ENCODE assay signal across 8 mouse cellular contexts in genomic region chr11:5955546-5956276, GRCm38 (mm10). TPM values are rescaled to one million over a fixed set of nuclear protein-coding genes. Genes with fewer than 3 reads are reported as not detected.
DNase-seq lines count a peak whose midpoint lies in the region; ATAC-seq lines count a peak whose summit lies in the region.

TSS of gene Ykt6 (plus strand) at chr11:5955693.

- no peaks in the 10 kb centered on the region for H3K4me1 ChIP-seq in hindbrain, embryonic 11.5 days (replicated peaks; ENCODE audit: control insufficient read depth, insufficient read depth, low read length)

- H3K36me3 ChIP-seq in hindbrain, embryonic 11.5 days (ENCODE audit: control insufficient read depth, insufficient read depth, low read length), result no peaks in the 10 kb centered on the region

- peak within 1 kb of the TSS; percentile 88 for H3K27ac ChIP-seq in hindbrain, embryonic 11.5 days (ENCODE audit: low read depth, low read length)

- WGBS in hindbrain, embryonic 11.5 days, result under 1% methylated on average over 68 of the region's 71 CpGs

- H3K4me3 ChIP-seq in hindbrain, embryonic 11.5 days (ENCODE audit: low read depth, low read length), result peak within 1 kb of the TSS; percentile 92

- peak; percentile 95 for ATAC-seq in hindbrain, embryonic 11.5 days (ENCODE audit: low FRiP score)

- peak within 1 kb of the TSS; percentile 81 for H3K4me2 ChIP-seq in hindbrain, embryonic 11.5 days (replicated peaks; ENCODE audit: low read depth, low read length)

- DNase-seq in Muller cell, postnatal 12 days (ENCODE audit: inconsistent ontology term), result peak; percentile 97
- DNase-seq in cerebellum, adult 9-11 months, result peak; percentile 96
- DNase-seq in frontal cortex, adult 2 months (ENCODE audit: extremely low spot score in 1 of 2, low spot score in 1 of 2), result peak; percentile 87 to 96
- peak; percentile 99 for DNase-seq in hindbrain, embryonic 11.5 days (ENCODE audit: low spot score)
- peak; percentile 91 to 95 for DNase-seq in layer of hippocampus, postnatal 10 days (ENCODE audit: low spot score in 2 of 2)
- DNase-seq in lung, postnatal 10 days, result peak; percentile 98
- DNase-seq in ovary, postnatal 36 days (ENCODE audit: low spot score), result peak; percentile 97
- DNase-seq in thymus, postnatal 25 days, result peak; percentile 93

- H3K9me3 ChIP-seq in hindbrain, embryonic 11.5 days (ENCODE audit: control insufficient read depth, low read length), result no peaks in the 10 kb centered on the region

- no peaks in the 10 kb centered on the region for H3K27me3 ChIP-seq in hindbrain, embryonic 11.5 days (ENCODE audit: control insufficient read depth, insufficient read depth, low read length)

- peak within 1 kb of the TSS; percentile 92 for H3K9ac ChIP-seq in hindbrain, embryonic 11.5 days (ENCODE audit: low read depth, low read length)

RNA-seq across cellular contexts. Expression of gene Ykt6, which starts in this region (rescaled TPM):
- 61.1 and 61.9 TPM in 2 replicates for polyA plus RNA-seq in frontal cortex, adult 2 months (2012; rRNA removed)
- polyA plus RNA-seq in hindbrain, embryonic 11.5 days (2014; fragmentation: Nextera tagmentation; extraction: Ambion mirVana), result 30.2 and 31.9 TPM in 2 replicates
- 100 to 1,000 TPM; 108 TPM for total RNA-seq in layer of hippocampus, postnatal 10 days (2021)

Comparison
In these comparisons a context has a peak if more than half of its experiments do, and no peak if none do; other contexts are left out.
1. Peak in every context shown above with its lines: DNase-seq, ATAC-seq, H3K4me3 ChIP-seq and H3K27ac ChIP-seq.